Mouse (Mus musculus): Measurements from ENCODE around the gene Slc4a4.
"Not testable (repeated sequence)": the region's sequence is repeated elsewhere in the genome, so short reads cannot be mapped to it uniquely, and the experiment has no call there.

Slc4a4 gene

DNA sequence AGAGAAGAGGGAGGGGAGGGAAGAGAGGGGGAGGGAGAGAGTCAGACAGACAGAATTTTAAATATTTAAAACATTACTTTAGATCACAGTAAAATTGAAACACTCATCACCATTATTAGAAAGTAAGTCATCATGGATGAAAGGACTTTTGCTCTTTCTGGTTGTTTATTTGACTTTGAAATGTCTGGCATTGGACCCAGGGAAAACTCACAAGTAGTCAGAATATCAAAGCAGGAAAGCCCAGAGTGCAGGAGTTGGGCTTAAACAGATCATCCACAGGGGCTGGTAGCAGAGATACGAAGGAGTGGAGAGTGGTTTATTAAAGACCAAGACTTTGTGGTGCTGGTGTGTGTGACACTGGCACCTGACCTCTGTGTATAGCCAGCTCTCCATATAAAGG, 191.1 kb downstream of the Slc4a4 start:
- no peak for DNase-seq (ENCODE audit: low spot score in 2 of 2)

DNA sequence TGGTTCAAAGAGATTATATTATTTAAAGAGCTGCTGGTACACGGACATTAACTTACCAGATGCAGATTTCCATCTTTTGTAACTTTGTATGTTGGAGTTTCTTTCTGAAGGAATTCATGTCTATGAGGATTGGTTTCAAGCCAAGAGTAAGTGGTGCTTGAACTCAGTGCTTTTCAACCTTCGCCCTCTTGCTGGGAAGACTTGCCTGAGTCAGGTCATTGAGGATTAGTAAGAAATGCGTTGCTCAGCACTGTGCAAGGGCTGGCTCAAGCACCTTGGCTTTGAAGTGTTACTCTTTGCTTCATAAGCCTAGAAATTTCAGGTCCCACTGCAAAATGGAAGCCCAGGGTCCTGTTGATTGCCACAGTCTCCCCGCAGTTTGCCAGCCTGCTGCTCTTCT, 196.9 kb downstream of the Slc4a4 start:
- DNase-seq (ENCODE audit: low spot score in 2 of 2): no peak

- no peak for DNase-seq (ENCODE audit: low spot score in 2 of 2)
Observed at GRCm38 (mm10) chr5:89087916-89088315, 201.3 kb downstream of the Slc4a4 start.

DNA sequence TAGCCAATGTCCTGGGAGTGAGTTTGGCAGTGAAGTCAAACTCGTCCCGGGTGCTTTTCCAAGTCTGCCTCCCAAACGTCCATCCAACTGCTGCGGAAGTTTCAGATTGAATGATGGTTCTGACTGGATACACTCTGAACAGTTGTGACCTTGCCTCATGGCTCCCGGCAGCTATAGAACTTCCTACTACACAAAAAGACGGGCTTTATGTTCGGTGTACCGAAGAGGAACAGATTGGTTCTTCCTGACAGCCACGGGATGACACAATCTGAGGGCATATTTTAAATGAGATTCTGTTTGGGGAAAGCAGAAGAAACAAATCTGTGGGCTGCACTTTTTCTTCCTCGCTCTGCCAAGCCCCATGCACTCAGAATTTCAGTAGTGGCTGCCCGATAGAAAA, 201.8 kb downstream of the Slc4a4 start:
- DNase-seq (ENCODE audit: low spot score in 2 of 2): no peak

GRCm38 (mm10) chr5:89090131-89090530, 203.5 kb downstream of the Slc4a4 start:
- no peak for DNase-seq (ENCODE audit: low spot score in 2 of 2)

DNA sequence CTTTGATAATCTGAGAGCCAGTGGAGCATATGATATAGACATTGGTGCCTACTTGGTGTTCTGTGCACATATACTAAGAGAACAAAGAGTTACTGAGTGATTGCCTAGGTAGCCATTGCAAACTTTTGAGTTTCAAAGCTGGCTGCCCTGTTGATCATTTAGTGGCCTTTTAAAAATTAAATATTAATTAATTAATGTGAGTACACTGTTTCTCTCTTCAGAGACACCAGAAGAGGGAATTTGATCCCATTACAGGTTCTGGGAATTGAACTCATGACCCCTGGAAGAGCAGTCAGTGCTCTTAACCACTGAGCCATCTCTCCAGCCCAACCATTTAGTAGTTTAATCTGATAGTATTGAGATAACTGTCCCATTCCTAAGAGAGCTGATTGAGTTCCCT, 209.8 kb downstream of the Slc4a4 start:
- DNase-seq (ENCODE audit: low spot score in 2 of 2): no peak

GRCm38 (mm10) chr5:89097291-89097690, 210.7 kb downstream of the Slc4a4 start:
- no peak for DNase-seq (ENCODE audit: low spot score in 2 of 2)

GRCm38 (mm10) chr5:89098121-89098520, 211.5 kb downstream of the Slc4a4 start:
- DNase-seq (ENCODE audit: low spot score in 2 of 2): no peak

GRCm38 (mm10) chr5:89099886-89100285, 213.3 kb downstream of the Slc4a4 start:
- DNase-seq (ENCODE audit: low spot score in 2 of 2): no peak

- no peak for DNase-seq (ENCODE audit: low spot score in 2 of 2)
Observed at GRCm38 (mm10) chr5:89102560-89102959, 215.9 kb downstream of the Slc4a4 start.

DNA sequence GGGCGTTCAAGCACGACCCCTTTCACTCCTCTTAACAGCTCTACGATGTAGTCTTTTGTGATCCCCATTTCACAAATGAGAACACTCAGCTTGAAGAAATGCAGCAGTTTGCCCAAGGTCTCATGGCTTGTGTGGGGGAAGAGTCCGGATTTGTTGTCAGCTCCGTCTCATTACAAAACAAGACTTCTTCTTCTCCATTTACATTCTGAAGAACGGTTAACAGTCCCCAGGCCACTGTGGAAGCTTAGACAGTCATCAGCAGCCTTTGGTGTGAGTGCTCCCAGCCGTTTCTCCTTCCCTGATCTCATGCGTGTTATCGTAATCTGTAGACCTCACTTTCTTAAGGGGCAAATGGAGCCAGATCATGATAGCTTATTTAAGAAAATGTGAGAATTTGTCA, 218.7 kb downstream of the Slc4a4 start:
- no peak for DNase-seq (ENCODE audit: low spot score in 2 of 2)

- no peak for DNase-seq (ENCODE audit: low spot score in 2 of 2)
Observed at GRCm38 (mm10) chr5:89106217-89106616, 219.6 kb downstream of the Slc4a4 start.

DNA sequence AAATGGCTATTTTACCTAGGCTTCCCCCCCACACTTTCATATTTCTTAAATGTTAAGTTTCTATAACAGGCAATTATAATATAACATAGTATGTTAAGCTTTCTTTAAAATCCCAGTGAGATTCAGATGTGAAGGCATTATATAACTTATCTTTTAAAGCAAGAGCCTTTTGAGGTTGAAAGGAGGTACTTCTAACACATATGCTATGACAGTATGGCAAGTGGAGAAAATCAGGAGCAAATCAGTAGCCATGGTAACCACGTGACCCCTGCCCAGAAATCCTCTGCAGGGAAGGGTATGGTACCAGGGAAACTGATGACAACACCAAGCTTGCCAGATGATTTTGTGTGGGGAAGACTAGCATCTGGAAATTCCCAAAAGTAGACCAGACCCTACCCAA, 222.2 kb downstream of the Slc4a4 start:
- DNase-seq (ENCODE audit: low spot score in 2 of 2): no peak

DNA sequence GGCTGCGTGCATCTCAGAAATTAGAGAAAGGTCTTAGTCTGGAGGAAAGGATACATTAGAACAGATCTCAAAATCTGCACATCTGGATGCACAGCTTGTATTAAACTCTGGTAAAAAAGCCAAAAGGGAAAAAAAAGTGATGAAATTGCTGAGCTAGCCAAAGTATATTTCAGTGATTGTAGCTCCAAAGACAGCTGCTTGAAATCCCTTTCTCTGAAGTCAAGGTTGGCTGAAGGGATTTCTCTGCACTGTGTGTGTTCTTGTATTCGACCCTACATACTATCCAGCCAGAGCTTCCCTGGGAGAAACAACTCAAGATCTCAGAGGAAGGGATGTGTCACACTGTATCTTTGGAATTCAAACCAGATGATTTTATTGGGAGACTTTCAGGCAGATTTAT, 223.2 kb downstream of the Slc4a4 start:
- no peak for DNase-seq (ENCODE audit: low spot score in 2 of 2)

DNA sequence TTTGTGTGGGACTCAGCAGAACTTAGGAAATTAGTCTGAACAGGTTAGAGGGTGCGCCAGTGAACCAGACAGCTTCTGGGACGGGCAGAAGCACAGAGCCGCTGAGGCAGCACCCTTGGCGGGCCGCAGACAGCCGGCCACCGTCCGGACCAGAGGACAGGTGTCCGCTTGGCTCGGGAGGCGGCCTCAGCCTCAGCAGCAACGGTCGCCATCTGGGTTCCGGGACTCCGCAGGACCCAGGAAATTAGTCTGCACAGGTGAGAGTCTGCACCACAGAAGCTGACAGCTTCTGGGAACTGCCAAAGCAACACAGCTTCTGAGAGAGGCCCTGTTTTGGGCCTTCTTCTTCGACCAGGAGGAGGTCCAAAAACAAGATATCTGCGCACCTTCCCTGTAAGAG, 225.4 kb downstream of the Slc4a4 start:
- not testable (repeated sequence) for DNase-seq (ENCODE audit: low spot score in 2 of 2)

DNA sequence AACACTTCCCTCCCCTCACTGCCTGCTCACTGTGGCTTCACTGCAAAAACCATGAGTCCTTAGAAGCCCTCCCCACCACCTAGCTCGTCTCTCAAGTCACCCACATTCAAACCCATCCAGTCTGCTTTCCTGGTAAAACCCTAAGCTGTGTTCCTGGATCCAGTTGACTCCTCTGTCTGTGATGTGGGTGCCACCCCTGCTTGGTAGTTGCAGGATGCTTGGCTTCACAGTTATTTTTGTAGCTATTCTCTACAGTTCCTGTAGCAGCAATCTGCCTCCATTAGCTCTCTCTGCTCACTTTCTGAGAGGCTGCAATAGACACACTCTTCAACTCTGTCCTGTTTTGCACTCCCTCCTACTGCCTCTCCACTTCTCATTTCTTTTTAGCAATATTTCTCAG, 234.3 kb downstream of the Slc4a4 start:
- no peak for DNase-seq (ENCODE audit: low spot score in 2 of 2)

GRCm38 (mm10) chr5:89123270-89123903, 236.8 kb downstream of the Slc4a4 start:
- DNase-seq (ENCODE audit: low spot score in 2 of 2): no peak

DNA sequence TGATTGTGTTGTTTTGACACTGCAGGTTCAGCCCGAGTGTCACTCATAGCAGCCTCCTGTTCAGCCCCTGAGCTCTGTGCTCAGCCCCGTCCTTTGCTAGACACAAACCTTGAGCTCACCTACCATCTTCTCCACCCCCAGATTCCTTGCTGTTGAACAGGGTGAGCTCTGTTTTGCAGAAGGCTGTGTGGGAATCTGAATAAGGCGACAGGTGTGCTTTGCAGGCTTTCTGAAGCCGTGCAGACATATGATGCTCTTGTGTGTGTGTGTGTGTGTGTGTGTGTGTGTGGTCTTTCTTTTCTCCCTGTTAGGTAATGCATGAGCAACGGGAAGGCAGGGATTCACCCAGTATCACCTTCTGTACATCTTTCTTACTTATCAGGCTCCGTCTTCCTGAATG, 241.6 kb downstream of the Slc4a4 start:
- no peak for DNase-seq (ENCODE audit: low spot score in 2 of 2)

DNA sequence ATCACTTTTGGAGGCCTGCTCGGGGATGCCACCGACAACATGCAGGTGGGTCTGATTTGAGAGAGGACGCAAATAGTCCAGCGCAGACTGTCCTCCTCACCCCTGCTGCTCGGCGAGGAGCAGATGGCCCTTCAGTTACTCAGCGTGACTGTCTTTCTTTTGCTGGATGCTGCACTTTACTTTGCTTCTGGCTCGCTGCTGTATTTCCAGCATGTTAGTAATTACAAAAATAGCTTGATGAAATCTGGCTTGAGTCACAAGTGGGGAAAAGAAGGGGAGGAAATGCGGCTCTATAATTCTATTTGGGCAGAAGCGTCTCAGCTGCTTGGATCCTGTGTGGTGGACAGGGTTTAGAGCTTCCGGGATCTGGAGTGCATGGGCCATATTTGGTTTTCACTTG, 249.2 kb downstream of the Slc4a4 start:
- DNase-seq (ENCODE audit: low spot score in 2 of 2): no peak

GRCm38 (mm10) chr5:89140070-89140469, 253.5 kb downstream of the Slc4a4 start:
- no peak for DNase-seq (ENCODE audit: low spot score in 2 of 2)

- no peak for DNase-seq (ENCODE audit: low spot score in 2 of 2)
Observed at GRCm38 (mm10) chr5:89141761-89142160, 255.1 kb downstream of the Slc4a4 start.

GRCm38 (mm10) chr5:89146276-89146675, 259.7 kb downstream of the Slc4a4 start:
- DNase-seq (ENCODE audit: low spot score in 2 of 2): no peak

- no peak for DNase-seq (ENCODE audit: low spot score in 2 of 2)
Observed at GRCm38 (mm10) chr5:89147282-89147790, 260.7 kb downstream of the Slc4a4 start.

- no peak for DNase-seq (ENCODE audit: low spot score in 2 of 2)
Observed at GRCm38 (mm10) chr5:89149436-89150040, 262.9 kb downstream of the Slc4a4 start.
